Mouse (Mus musculus): ENCODE results near the gene Rab5b.

DNA sequence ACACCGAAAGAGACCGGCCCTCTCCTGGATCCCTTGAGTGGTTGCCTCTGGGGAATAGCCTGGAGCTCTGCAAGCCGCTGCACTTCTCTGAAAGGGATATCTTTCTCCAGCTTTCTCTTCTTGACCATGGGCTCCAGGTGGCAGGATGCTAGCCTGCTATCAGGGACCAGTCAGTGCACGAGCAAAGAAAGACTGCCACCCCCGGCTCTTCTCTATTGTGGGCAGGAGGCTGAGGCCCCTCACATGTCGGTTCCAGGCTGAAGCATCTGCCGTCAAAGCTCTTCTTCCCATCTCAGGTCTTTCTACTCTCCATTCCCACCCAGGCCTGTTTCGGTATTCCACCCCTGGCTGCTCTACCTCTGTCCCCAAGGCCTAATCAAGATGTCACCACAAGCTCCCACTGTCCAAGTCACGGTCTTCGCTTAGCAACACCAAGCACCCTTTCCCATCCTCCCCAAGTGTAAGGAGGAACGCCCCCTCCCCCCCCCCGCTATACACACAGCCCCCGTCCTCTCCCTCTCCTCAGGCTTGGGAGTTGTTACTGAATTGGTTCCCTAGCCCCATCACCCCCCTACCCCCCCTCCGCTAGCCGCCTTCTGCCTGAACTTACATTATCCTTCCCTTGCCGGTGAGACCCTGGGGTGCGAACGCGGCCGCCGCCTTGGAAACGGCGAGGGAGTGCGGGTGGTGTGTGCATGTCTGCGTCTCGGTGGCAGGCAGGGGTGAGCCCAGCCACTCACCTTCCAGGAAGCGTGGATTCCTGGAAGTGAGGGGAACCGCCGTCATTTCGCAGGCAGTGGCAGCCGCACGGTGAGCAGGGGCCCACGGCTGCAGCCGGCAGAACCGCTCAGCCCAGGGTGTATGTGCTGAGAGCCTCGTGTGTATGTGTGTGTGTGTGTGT lies 50.7 kb downstream of the Rab5b start, which contains the start of gene Ikzf4:
- TF ChIP-seq GATA1 (IDR thresholded peaks at IDR 0.05; ENCODE audit: borderline replicate concordance, low read length) (no peak), FLI1 (IDR thresholded peaks at IDR 0.05; ENCODE audit: low read length) (no peak)

Data from megakaryocyte, embryonic 14.5 days (primary cell).